Mouse (Mus musculus) olfactory bulb, adult 2 months (tissue): ENCODE results near the gene Fstl4.

Source experiments
- CTCF ChIP-seq: fragments of 200-500 bp; IDR thresholded peaks from 2 replicates; pipeline ENCODE4 v1.5.1; 2012; ENCODE audit warnings: low read depth, mild to moderate bottlenecking, low read length, moderate library complexity; ENCODE audit not compliant: insufficient read depth
- POLR2A ChIP-seq: fragments of 200-500 bp; IDR thresholded peaks from 2 replicates; pipeline ENCODE4 v1.6.1; 2012; ENCODE audit warnings: mild to moderate bottlenecking, low read depth, low read length, moderate library complexity; ENCODE audit not compliant: insufficient read depth

- TF ChIP-seq CTCF (no peak), POLR2A (no peak)
Observed at GRCm38 (mm10) chr11:52942967-52943366, 178.5 kb downstream of the Fstl4 start.
